Mouse (Mus musculus): ENCODE measurements around the gene Foxl1. TPM values are rescaled to one million over a fixed set of nuclear protein-coding genes. Genes with fewer than 3 reads are reported as not detected.

Foxl1 gene
- total RNA-seq, 2 experiments from 2014 or later, result 0.16 TPM; not detected in 1

DNA sequence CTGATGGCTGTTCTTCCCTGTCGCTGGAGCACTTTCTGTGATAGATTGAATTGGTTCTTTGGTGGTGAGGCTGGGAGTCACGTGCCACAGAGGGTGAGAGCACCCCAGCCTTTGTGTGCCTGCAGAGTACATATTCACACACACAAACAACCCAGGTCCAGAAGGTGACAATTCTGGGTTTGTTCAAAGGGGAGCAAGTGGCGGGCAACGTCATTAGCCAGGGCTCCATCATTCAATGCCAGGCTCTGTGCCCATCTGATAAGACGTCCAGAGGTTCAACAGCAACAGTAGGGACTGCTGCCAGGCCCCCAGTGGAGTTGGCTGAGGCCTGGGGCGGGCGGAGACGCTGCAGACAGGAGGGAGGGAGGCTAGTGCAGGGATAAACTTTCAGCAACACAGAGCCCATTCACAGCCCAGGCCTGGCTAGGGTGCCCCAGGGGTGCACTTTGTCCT is 36.3 kb downstream of the Foxl1 start:
- DNase-seq (ENCODE audit: low spot score in 2 of 2), result no peak

DNA sequence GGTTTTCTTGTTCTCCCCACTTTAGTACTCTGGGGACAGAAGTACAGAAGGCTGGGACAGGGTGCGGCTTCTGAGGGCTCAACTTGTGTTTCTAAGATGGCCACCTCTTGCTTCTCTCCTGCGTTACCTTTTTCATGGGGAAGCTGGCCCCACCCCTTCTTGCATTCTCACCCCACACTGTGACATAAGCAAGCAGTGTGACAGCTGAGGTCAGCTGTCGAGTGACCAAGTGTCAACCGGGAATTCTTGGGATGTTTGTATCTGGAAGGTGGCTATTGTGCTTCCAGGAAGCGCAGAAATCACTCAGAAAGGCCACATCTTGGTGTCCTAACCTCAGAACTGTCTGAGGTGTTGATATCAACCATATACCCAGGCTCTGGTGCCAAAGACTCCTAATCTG is 40.3 kb downstream of the Foxl1 start:
- DNase-seq (ENCODE audit: low spot score in 2 of 2), result no peak

- no peak for DNase-seq (ENCODE audit: low spot score in 2 of 2)
Observed at GRCm38 (mm10) chr8:121170116-121170515, 42.4 kb downstream of the Foxl1 start.

- peak; percentile 6 to 8 for DNase-seq (ENCODE audit: low spot score in 2 of 2)
Observed at GRCm38 (mm10) chr8:121170626-121171552, 43.1 kb downstream of the Foxl1 start.

GRCm38 (mm10) chr8:121172567-121172966 is 44.8 kb downstream of the Foxl1 start:
- no peak for DNase-seq (ENCODE audit: low spot score in 2 of 2)

DNA sequence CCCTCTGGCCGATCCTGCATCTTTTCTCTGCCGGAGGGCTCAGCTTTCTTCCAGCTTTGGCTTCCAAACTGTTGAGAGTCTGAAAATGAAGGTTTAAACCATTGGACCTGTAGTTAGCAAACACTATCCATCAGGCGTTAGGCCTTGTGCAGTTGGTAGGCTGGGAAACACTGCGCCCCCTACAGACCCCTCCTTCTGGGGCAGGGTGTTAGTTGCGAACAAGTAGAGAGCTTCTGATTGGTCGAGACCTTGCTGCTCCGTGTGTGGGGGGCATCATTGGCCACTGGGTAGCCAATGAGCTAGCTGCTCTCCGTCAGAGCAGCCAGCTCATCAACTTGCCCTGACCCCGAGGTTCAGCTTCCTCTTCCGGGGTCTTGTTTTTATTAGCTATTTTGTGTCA is 46.4 kb downstream of the Foxl1 start:
- no peak for DNase-seq (ENCODE audit: low spot score in 2 of 2)

- no peak for DNase-seq (ENCODE audit: low spot score in 2 of 2)
Observed at GRCm38 (mm10) chr8:121174721-121175539, 47.2 kb downstream of the Foxl1 start.

DNA sequence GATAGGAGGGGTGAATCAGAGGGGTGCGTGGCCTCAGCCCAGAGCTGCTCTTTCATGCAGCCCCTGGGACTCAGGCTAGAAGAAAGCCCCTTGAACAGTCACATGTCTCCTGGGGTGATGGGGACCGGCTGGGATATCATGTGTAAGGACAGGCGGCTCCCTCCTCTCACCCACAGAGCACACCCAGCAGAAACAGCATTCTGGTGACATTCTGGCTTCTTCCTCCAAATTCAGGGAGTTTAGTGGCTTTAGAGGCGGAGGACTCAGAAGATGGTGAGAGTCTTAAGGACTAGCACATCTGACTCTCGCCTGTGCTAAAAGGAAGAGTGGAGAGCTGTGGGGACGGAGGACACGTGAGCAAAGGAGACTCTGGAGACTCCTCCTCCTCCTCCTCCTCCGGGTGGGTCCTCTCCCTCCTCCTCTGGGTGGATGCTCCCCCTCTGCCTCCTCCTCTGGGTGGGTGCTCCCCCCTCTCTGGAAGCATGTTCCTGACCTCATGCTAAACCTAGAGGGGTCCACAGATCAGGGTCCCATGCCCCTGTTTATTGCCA is 47.9 kb downstream of the Foxl1 start:
- DNase-seq (ENCODE audit: low spot score in 2 of 2), result no peak

DNA sequence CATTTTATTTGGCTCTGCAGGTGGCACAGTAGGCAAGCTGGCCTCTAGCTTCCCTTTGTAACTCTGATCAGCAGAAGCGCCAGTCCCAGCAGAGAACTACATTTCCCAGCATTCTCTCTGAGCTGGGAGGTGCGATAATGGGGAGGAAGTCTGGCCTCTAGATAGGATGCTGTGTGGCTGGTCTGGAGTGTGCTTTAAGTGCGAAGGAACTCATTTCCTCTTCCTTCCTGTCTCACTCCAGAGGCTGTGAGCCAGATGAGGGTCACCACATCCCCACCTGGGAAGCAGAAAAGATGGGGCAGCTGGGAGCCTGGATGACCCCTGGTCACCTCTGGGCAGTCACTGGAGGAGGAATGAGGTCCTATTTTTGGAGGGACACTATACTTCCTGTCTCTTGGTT is 48.6 kb downstream of the Foxl1 start:
- DNase-seq (ENCODE audit: low spot score in 2 of 2), result no peak

Small RNA genes lying within 50 kb of the gene (microRNA-seq; reads per million reads assigned to microRNA genes)
- gene Gm27530, result 0 reads per million in 2 experiments

Other genes with a start within 250 kb of the Foxl1 start
- under 1 TPM; 0.67 to 0.98 TPM for gene Foxf1, start 43.6 kb upstream of the Foxl1 start, total RNA-seq (2021)
- gene Mthfsd, start 19.5 kb upstream of the Foxl1 start, total RNA-seq (2021), result 10 to 100 TPM; 37.1 to 43.3 TPM
- 1 to 10 TPM; 2.3 to 2.6 TPM for gene Foxc2, start 11.8 kb upstream of the Foxl1 start, total RNA-seq (2021)

Measured in left cerebral cortex, adult 18-20 months (tissue).